Mouse (Mus musculus) granulocyte monocyte progenitor cell, adult 5-6 weeks (primary cell): ENCODE measurements around the gene Mmd. TPM values are rescaled to one million over a fixed set of nuclear protein-coding genes. Genes with fewer than 3 reads are reported as not detected.

Source experiments
- total RNA-seq, 2 experiments: library from RNA; stranded (forward) in 1 of 2; stranded (reverse) in 1 of 2; fragments of 200-712, 200-1000 nt in 1 of 2; fragments of >200 nt in 1 of 2; fragmentation: Nextera tagmentation in 1 of 2; gene quantifications; 2 replicates each; pipeline ENCODE4 v1.2.3; 2014 to 2017

Mmd gene
- total RNA-seq, 2 experiments from 2014 or later, result 10.6 to 14.0 TPM

Other genes starting within 250 kb of the Mmd start
- 16.0 and 24.3 TPM in 2 replicates for gene Pctp, start 246.6 kb upstream of the Mmd start, total RNA-seq (2014; fragmentation: Nextera tagmentation)
- gene Pctp, start 246.6 kb upstream of the Mmd start, total RNA-seq (2017), result 19.0 and 28.8 TPM in 2 replicates
- 0.79 TPM in 1 of 2 replicates, not detected in the other for gene Tmem100, start 219.1 kb upstream of the Mmd start, total RNA-seq (2014; fragmentation: Nextera tagmentation)
- 0.46 TPM in 1 of 2 replicates, not detected in the other for gene Tmem100, start 219.1 kb upstream of the Mmd start, total RNA-seq (2017)
- gene Gm45716, start 61.8 kb upstream of the Mmd start, total RNA-seq (2014; fragmentation: Nextera tagmentation), result 6.9 and 8.3 TPM in 2 replicates
- gene Gm45716, start 61.8 kb upstream of the Mmd start, total RNA-seq (2017), result 9.1 and 10.1 TPM in 2 replicates
- gene Hlf, start 141.4 kb downstream of the Mmd start, total RNA-seq (2014; fragmentation: Nextera tagmentation), result 10.2 and 11.0 TPM in 2 replicates
- 2.3 and 2.5 TPM in 2 replicates for gene Hlf, start 141.4 kb downstream of the Mmd start, total RNA-seq (2017)